Mouse (Mus musculus) C2C12 (cell line): ENCODE measurements at regions not wholly inside any gene's neighbourhood (a gene's known extent, or its start where the extent isn't known, plus 50 kb on each side); places are given as distances from the start of the nearest gene placed in this dataset.

Experiments
- CEBPB ChIP-seq: IDR thresholded peaks from one replicate; pipeline ENCODE4 v1.6.1; 2011; ENCODE audit warnings: low read depth, mild to moderate bottlenecking, control low read depth, moderate library complexity
- CTCF ChIP-seq: IDR thresholded peaks from one replicate; pipeline ENCODE4 v1.5.1; 2011; ENCODE audit not compliant: control insufficient read depth, insufficient read depth, insufficient read length
- FOSL1 ChIP-seq: IDR thresholded peaks from one replicate; pipeline ENCODE4 v1.8.0; 2011; ENCODE audit warnings: mild to moderate bottlenecking, low read length; ENCODE audit not compliant: poor library complexity, insufficient read depth, severe bottlenecking
- MAX ChIP-seq: IDR thresholded peaks from one replicate; pipeline ENCODE4 v1.6.1; 2011; ENCODE audit warnings: mild to moderate bottlenecking, control low read depth
- MYOD1 ChIP-seq: IDR thresholded peaks from one replicate; pipeline ENCODE4 v1.6.1; 2011; ENCODE audit warnings: low read depth; ENCODE audit not compliant: control insufficient read depth, insufficient read length
- MYOG ChIP-seq: IDR thresholded peaks from one replicate; pipeline ENCODE4 v1.6.1; 2011; ENCODE audit not compliant: control insufficient read depth, insufficient read length; ENCODE audit errors: extremely low read depth
- USF1 ChIP-seq: IDR thresholded peaks from one replicate; pipeline ENCODE4 v1.6.1; 2011; ENCODE audit warnings: low read depth, mild to moderate bottlenecking, control low read depth, moderate library complexity

GRCm38 (mm10) chr11:40395331-40395730 is 299.7 kb downstream of the Mat2b start:
- TF ChIP-seq CTCF = no peak
- TF ChIP-seq MYOG = no peak
- no peak for TF ChIP-seq USF1
- no peak for TF ChIP-seq MAX
- TF ChIP-seq CEBPB = no peak
- TF ChIP-seq MYOD1 = no peak
- no peak for TF ChIP-seq FOSL1
